Mouse (Mus musculus): ENCODE measurements at regions not wholly inside any gene's neighbourhood (a gene's known extent, or its start where the extent isn't known, plus 50 kb on each side); places are given as distances from the start of the nearest gene placed in this dataset.

DNA sequence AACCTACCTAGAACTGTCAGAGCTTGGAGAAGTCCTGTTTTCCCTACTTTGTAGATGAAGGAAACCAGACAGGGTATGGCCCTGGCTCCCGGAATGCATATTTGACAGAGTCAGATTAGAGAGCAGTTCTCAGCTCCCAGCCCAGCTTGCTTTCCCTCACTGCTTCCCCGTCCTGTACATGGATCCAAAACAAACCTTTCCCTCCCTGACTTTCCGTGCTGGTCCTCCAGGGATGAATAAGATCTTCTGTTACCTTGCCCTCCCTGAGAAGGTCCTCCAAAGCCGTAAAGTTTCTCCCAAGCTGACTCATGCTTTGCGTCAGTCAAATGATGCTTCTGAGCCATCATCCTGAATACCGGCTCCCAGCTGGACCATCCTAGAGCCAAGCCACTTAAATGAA, 160.2 kb upstream of the Jmjd1c start:
- no peak overlapping the region for H3K4me3 ChIP-seq (ENCODE audit: insufficient read depth in 1 of 2, low read depth in 2 of 2, low read length in 2 of 2)
- WGBS (ENCODE audit: insufficient replicate concordance): 60% methylated on average over 6 of the region's 6 CpGs
- no peak for DNase-seq (ENCODE audit: low read depth in 3 of 3, low spot score in 3 of 3)

DNA sequence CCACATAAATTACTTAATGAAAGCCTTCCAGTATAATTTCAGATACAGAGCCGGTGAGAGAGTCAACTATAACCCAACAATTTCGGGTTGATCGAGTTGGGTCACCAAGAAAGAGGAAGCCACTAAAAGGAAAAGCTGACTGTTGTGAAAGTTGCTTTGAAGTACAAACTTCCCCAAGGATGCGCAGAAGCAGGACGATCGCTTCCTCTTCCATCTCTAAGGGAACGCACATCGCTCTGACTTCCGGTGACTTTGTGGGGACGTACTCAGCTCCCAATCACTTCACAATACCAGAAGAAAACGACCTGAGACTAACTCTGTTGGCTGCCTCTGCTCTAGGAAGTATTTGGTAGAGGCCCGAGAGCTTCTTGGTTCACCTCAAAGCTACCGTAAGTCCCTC, 158.8 kb upstream of the Jmjd1c start:
- Histone ChIP-seq H3K27ac (no peak overlapping the region), H3K36me3 (replicated peaks; ENCODE audit: control insufficient read depth, insufficient read depth, low read depth) (no peaks in the 10 kb centered on the region), H3K4me1 (replicated peaks; ENCODE audit: control insufficient read depth in 2 of 2, insufficient read depth in 2 of 2, low read length in 1 of 2) (no peaks in the 10 kb centered on the region), H3K4me2 (ENCODE audit: low read depth) (no peak overlapping the region), H3K27me3 (ENCODE audit: control insufficient read depth, insufficient read depth, low read length) (no peaks in the 10 kb centered on the region), H3K9me3 (ENCODE audit: control insufficient read depth, low read length) (no peaks in the 10 kb centered on the region), H3K4me3 (ENCODE audit: insufficient read depth in 1 of 2, low read depth in 2 of 2, low read length in 2 of 2) (no peak overlapping the region), H3K9ac (replicated peaks) (no peak overlapping the region)
- DNase-seq (ENCODE audit: low read depth in 3 of 3, low spot score in 3 of 3) (no peak), ATAC-seq (ENCODE audit: insufficient read depth) (no peak)
- TF ChIP-seq EP300 (IDR thresholded peaks at IDR 0.05; ENCODE audit: low read depth): no peak
- 31% methylated on average over 13 of the region's 13 CpGs for WGBS (ENCODE audit: insufficient replicate concordance)

More for the DNA sequence above, 160.2 kb upstream of the Jmjd1c start:
- H3K27ac ChIP-seq: no peak overlapping the region
- no peaks in the 10 kb centered on the region; a peak in 1 of 4 replicates for H3K4me1 ChIP-seq (replicated peaks; ENCODE audit: control insufficient read depth in 2 of 2, insufficient read depth in 2 of 2, low read length in 1 of 2)
- H3K4me2 ChIP-seq (ENCODE audit: low read depth): no peak overlapping the region
- no peaks in the 10 kb centered on the region for H3K27me3 ChIP-seq (ENCODE audit: control insufficient read depth, insufficient read depth, low read length)
- TF ChIP-seq CTCF (IDR thresholded peaks at IDR 0.05; ENCODE audit: low read depth): no peak
- no peak for TF ChIP-seq EP300 (IDR thresholded peaks at IDR 0.05; ENCODE audit: low read depth)
- no peak for ATAC-seq (ENCODE audit: insufficient read depth)
- H3K36me3 ChIP-seq (replicated peaks; ENCODE audit: control insufficient read depth, insufficient read depth, low read depth): no peaks in the 10 kb centered on the region
- no peak overlapping the region for H3K9ac ChIP-seq (replicated peaks)
- no peaks in the 10 kb centered on the region for H3K9me3 ChIP-seq (ENCODE audit: control insufficient read depth, low read length)

DNA sequence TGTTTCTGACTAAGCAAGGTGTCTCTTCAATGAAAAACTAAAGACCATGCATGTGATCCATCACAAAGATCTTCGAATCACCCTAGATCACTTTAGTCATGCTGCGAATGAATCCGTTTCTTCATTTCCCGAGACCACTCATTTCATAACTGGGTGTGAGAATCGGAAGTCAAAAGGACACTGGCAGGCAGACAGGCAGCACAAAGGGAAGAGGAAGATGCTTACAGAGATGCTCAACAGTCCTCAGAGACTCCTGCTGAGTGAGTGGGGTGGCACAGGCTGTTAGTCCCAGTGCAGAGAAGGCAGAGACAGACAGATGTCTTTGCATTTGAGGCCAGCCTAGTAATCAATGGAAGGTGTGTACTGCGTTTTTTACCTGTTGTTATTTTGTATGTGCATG, 155.6 kb upstream of the Jmjd1c start:
- Histone ChIP-seq H3K36me3 (replicated peaks; ENCODE audit: control insufficient read depth, insufficient read depth, low read depth) (no peaks in the 10 kb centered on the region), H3K27me3 (ENCODE audit: control insufficient read depth, insufficient read depth, low read length) (no peaks in the 10 kb centered on the region), H3K4me3 (ENCODE audit: insufficient read depth in 1 of 2, low read depth in 2 of 2, low read length in 2 of 2) (no peak overlapping the region), H3K9ac (replicated peaks) (no peak overlapping the region), H3K4me2 (ENCODE audit: low read depth) (no peak overlapping the region), H3K27ac (no peak overlapping the region), H3K4me1 (replicated peaks; ENCODE audit: control insufficient read depth in 2 of 2, insufficient read depth in 2 of 2, low read length in 1 of 2) (no peaks in the 10 kb centered on the region), H3K9me3 (ENCODE audit: control insufficient read depth, low read length) (no peaks in the 10 kb centered on the region)
- DNase-seq (ENCODE audit: low read depth in 3 of 3, low spot score in 3 of 3) (no peak), ATAC-seq (ENCODE audit: insufficient read depth) (no peak)
- TF ChIP-seq EP300 (IDR thresholded peaks at IDR 0.05; ENCODE audit: low read depth) (no peak), CTCF (IDR thresholded peaks at IDR 0.05; ENCODE audit: low read depth) (no peak)
- WGBS (ENCODE audit: insufficient replicate concordance): 62% methylated on average over 6 of the region's 6 CpGs

DNA sequence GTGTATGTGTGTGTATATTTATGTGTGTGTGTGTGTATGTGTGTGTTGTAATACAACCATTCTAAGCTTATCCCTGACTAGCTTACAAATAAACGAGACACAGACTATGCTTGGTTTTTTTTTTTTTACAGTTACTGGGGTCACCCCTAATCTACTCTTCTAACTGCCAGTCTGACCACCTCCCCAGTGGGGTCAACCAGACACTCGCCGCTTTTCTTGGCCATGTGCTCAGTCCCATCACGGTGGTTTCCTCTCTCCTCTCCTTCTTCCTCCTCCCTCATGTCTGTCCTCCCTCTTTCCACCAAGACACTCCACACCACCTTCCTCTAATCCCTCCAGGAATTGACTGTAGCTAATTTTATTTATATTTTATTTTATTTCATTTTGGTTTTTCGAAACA, 155.0 kb upstream of the Jmjd1c start:
- H3K36me3 ChIP-seq (replicated peaks; ENCODE audit: control insufficient read depth, insufficient read depth, low read depth): no peaks in the 10 kb centered on the region
- no peak for ATAC-seq (ENCODE audit: insufficient read depth)
- DNase-seq (ENCODE audit: low read depth in 3 of 3, low spot score in 3 of 3): no peak
- H3K27ac ChIP-seq: no peak overlapping the region
- 51% methylated on average over 5 of the region's 5 CpGs for WGBS (ENCODE audit: insufficient replicate concordance)
- no peaks in the 10 kb centered on the region for H3K4me1 ChIP-seq (replicated peaks; ENCODE audit: control insufficient read depth in 2 of 2, insufficient read depth in 2 of 2, low read length in 1 of 2)
- H3K27me3 ChIP-seq (ENCODE audit: control insufficient read depth, insufficient read depth, low read length): no peaks in the 10 kb centered on the region
- TF ChIP-seq CTCF (IDR thresholded peaks at IDR 0.05; ENCODE audit: low read depth) (no peak), EP300 (IDR thresholded peaks at IDR 0.05; ENCODE audit: low read depth) (no peak)
- H3K9ac ChIP-seq (replicated peaks): no peak overlapping the region
- H3K9me3 ChIP-seq (ENCODE audit: control insufficient read depth, low read length): no peaks in the 10 kb centered on the region
- H3K4me3 ChIP-seq (ENCODE audit: insufficient read depth in 1 of 2, low read depth in 2 of 2, low read length in 2 of 2): no peak overlapping the region
- H3K4me2 ChIP-seq (ENCODE audit: low read depth): no peak overlapping the region

DNA sequence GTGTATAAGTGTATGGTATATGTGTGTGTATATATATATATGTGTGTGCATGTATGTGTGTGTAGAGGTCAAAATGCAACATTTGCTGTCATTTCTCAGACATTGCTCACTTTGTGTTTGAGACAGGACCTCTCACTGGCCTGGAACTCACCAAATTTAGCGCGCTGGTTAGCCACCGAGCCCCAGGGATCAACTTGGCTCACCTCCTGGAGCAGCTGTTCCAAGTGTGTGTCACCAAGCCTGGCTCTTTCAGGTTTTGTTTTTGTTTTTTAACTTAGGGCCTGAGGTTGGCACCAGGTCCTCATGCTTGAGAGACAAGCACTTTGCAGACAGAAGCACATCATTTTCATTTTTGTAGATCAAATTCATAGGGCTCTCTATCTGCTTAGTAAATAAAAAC, 154.0 kb upstream of the Jmjd1c start:
- 72% methylated on average over 3 of the region's 3 CpGs for WGBS (ENCODE audit: insufficient replicate concordance)
- Histone ChIP-seq H3K27me3 (ENCODE audit: control insufficient read depth, insufficient read depth, low read length) (no peaks in the 10 kb centered on the region), H3K9ac (replicated peaks) (no peak overlapping the region), H3K9me3 (ENCODE audit: control insufficient read depth, low read length) (no peaks in the 10 kb centered on the region), H3K27ac (no peak overlapping the region), H3K36me3 (replicated peaks; ENCODE audit: control insufficient read depth, insufficient read depth, low read depth) (no peaks in the 10 kb centered on the region), H3K4me1 (replicated peaks; ENCODE audit: control insufficient read depth in 2 of 2, insufficient read depth in 2 of 2, low read length in 1 of 2) (no peaks in the 10 kb centered on the region), H3K4me3 (ENCODE audit: insufficient read depth in 1 of 2, low read depth in 2 of 2, low read length in 2 of 2) (no peak overlapping the region), H3K4me2 (ENCODE audit: low read depth) (no peak overlapping the region)
- TF ChIP-seq CTCF (IDR thresholded peaks at IDR 0.05; ENCODE audit: low read depth) (no peak), EP300 (IDR thresholded peaks at IDR 0.05; ENCODE audit: low read depth) (no peak)
- no peak for ATAC-seq (ENCODE audit: insufficient read depth)
- DNase-seq (ENCODE audit: low read depth in 3 of 3, low spot score in 3 of 3): no peak

DNA sequence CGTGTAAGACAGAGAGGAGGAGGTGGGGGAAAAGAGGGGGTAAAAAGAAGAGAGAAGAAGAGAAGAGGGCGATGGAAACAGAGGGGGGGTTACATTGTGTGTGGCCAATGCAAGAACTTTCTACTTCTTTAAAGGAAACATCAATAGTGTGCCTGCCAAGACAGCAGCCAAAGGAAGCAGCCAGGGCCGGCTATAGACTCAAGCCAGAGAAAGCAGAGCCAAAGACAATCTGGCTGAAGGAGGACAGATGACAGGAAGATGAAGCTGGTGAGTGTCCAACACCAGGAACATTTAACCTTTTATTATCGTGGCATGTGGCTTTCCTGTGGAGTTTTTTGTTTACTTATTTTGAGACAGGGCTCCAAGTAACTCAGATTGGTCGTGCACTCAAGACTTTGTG, 152.1 kb upstream of the Jmjd1c start:
- Histone ChIP-seq H3K9ac (replicated peaks) (no peak overlapping the region), H3K27ac (no peak overlapping the region), H3K4me1 (replicated peaks; ENCODE audit: control insufficient read depth in 2 of 2, insufficient read depth in 2 of 2, low read length in 1 of 2) (no peaks in the 10 kb centered on the region), H3K4me2 (ENCODE audit: low read depth) (no peak overlapping the region), H3K4me3 (ENCODE audit: insufficient read depth in 1 of 2, low read depth in 2 of 2, low read length in 2 of 2) (no peak overlapping the region), H3K36me3 (replicated peaks; ENCODE audit: control insufficient read depth, insufficient read depth, low read depth) (no peaks in the 10 kb centered on the region), H3K9me3 (ENCODE audit: control insufficient read depth, low read length) (no peaks in the 10 kb centered on the region), H3K27me3 (ENCODE audit: control insufficient read depth, insufficient read depth, low read length) (no peaks in the 10 kb centered on the region)
- no peak for TF ChIP-seq EP300 (IDR thresholded peaks at IDR 0.05; ENCODE audit: low read depth)
- no peak for TF ChIP-seq CTCF (IDR thresholded peaks at IDR 0.05; ENCODE audit: low read depth)
- DNase-seq (ENCODE audit: low read depth in 3 of 3, low spot score in 3 of 3) (no peak), ATAC-seq (ENCODE audit: insufficient read depth) (no peak)
- 30% methylated on average over 5 of the region's 5 CpGs for WGBS (ENCODE audit: insufficient replicate concordance)

All from liver, embryonic 14.5 days (tissue).